Mouse (Mus musculus) yolk sac, embryonic 10.5 days (tissue): ENCODE measurements around the gene Gm20388.

Experiments
- DNase-seq: peaks from one replicate; pipeline ENCODE4 v3.0.0-alpha.2; 2017; ENCODE audit warnings: low spot score

The Gm20388 gene

DNA sequence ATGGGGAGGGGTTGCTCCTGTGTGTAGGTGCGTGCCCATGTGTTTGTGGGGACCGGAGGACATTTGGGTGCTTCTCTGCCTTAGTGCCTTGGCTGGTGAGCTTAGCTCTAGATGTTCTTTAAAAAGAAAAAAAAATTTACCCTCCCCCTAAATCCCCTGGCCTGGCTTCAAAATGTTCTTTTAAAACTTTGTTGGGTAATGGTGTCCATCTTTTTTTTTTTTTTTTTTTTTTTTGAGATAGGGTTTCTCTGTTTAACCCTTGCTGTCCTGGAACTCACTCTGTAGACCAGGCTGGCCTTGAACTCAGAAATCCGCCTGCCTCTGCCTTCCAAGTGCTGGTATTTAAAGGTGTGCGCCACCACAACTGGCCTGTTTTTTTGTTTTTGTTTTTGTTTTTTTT is 4.7 kb downstream of the Gm20388 start:
- DNase-seq = no peak

DNA sequence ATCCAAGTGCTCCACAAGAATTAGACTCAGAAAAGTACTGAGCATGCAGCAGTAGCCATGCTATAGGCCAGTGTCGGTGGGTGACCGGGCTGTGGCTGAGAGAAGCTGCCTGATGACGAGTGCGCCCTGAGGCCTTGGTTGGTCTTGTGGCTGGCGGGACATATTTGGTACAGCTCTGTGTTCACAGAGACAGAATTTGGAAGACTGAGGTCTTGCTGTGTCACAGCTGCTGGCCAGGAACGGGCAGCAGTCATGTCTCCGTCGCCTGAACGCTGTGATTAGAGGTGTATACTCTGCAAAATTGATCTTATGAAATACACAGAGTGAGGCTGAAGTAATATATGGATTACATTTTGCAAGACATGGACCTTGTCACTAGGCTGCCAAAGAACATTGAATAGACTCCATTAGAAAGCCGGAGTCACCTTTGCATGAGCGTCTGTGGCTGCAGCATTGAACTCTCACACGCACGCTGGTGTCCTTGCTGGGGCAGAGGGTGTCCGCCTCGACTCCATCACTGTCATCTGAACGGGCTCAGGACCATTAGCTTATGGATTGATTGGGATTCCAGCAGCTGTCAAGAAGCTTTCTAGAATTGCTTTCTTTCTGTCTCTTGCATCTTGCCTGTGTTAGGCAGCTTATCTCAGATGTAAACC is 5.7 kb downstream of the Gm20388 start:
- no peak for DNase-seq

DNA sequence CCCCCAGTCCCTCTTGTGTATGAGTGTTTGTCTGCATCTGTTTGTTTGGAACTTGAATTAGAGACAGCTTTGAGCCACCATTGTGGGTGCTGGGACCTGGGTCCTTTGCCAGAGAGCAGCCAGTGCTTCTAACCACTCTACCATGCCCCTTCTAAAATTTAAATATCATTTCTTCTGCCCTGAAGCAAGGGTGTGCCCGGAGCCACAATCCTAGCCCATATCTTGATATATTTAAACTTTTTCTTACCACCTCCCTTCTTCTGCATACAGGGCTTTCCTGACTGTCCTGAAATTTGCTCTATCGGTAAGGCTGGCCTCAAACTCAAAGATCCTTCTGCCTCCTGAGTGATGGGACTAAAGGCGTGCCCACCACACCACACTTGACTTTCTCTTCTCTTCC is 6.8 kb downstream of the Gm20388 start:
- DNase-seq = no peak

DNA sequence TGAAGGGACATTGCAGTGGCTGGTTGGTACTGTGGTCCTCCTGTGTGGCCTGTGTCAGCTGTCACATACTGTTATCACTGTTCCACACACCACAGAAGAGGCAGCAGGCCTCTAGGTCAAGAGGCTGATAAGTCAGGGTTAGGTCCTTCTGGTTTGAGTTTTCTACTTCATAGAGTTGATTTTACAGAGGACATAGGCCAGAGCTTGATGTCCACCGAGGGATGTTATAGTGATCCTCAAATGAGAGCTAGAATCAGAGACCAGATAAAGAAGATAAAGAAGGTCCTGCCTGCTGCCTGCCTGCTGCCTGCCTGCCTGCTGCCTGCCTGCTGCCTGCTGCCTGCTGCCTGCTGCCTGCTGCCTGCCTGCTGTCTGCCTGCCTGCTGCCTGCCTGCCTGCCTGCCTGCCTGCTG is 7.5 kb downstream of the Gm20388 start:
- DNase-seq = no peak

DNA sequence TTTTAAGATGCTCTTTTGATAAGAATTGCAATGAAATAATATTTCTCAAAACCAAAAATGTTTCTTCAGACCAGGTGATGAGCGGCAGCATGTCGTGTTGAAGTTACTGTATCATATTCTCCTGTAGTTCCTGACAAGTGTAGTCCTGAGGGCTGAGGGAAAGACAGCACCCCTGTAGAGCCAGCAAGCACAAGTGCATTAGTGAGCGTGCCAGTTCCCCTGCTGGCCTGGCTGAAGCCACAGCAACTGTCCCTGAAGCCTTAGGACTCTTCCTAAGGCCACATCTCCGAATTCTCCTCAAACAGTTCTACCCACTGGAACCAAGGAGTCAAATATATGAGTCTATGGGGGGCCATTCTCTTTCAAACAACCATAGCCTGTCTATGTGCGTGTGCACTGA is 12.6 kb downstream of the Gm20388 start:
- no peak for DNase-seq

DNA sequence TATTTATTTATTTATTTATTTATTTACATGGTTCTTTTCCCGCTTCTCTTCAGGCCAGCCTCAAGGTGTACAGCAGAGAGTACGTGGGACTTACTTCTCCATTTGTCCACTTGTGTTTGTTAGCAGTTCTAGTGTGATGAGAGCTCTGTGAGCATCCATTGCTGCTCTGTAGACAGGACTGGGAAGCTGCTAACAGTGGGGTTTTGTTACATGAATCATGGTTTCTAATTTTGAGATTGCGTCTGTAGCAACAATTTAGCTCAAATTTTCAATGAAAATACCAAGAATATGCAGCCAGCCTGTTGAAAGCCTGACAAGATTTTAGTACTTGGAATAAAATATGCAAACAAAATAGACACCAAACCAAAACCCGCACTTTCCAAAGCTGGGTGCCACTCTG is 14.8 kb downstream of the Gm20388 start:
- no peak for DNase-seq

DNA sequence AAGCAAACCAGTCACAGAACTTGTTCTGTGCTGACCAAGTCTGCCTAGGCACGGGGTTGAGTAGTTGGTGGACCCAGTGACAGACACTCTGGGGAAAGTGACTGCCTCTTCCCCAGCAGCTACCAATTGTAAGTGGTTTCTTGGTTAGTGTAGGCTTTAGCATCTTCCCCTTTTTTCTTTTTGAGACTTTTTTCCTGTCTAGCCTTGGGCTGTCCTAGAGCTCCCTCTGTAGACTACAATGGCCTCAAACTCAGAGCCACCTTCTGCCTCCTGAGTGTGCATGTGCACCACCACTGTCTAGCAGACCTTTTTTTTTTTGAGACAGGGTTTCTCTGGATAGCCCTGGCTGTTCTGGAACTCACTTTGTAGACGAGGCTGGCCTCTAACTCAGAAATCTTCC is 15.8 kb downstream of the Gm20388 start:
- no peak for DNase-seq

DNA sequence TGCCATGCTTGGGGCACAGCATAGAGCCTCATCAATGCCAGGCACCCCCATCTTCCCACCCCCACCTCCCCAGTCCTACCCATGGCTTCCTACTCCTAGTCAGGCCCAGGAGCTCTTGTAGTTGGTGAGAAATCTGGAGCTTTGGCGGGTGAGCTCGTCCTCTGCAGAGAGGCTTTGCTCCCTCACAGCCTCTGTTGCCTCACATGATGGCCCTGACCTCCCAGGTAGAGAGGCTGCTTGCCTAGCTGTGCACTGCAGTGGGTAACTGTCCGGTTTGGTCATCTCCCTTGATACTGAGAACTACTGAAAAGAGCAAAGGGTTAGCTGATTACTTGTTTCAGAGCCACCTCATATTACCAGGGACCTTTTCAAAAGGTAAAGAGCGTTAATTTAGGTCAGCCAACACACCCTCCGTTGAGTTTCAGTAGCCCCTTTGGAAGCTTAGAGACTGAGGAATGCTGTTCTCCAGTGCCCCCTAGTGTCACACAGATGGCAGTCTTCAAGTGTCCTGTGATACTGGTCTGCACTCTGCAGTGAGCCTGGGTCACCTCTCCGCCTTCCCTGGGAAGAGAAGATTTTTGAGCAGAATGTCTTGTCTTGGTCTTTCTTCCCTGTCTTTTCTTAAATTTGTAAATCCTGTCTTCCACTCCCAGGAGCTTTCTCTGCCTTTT is 16.9 kb downstream of the Gm20388 start:
- DNase-seq = peak; percentile 55

DNA sequence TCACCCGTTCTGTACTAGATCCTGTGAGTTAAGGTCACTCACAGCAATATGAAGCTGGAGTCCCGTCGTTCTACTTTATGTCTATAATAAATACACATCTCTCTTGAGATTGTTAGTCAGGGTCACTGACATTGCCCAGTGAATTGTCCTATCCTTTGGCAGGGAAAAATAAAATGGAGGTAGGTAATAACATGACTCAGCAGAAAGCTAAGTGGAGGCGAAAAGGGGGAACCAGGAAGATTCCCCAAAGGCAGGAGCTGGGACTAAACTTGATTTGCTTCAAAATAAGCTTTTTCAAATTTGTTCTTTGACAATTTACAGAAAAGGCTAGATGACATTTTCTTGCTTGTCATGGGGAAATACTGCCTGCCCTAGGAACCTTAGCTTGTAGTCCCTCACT is 20.7 kb downstream of the Gm20388 start:
- no peak for DNase-seq

DNA sequence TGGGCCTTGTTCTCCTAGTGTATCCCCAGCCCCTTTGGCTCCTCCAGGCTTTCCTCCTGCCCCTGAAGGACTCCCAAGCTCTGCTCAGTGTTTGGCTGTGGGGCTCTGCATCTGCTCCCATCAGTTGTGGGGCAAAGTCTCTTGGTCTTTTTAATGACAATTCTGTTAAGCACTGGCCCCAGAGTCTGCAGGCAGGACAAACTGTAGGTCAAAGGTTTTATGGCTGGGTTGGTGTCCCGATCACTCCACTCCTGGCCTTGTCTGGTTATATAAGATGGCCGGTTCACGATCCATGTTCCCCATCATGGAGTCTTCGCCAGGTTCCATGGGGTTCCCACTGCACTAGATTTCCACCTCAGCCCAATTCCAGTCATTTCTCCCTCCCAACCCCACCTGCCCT is 23.0 kb downstream of the Gm20388 start:
- DNase-seq = no peak

DNA sequence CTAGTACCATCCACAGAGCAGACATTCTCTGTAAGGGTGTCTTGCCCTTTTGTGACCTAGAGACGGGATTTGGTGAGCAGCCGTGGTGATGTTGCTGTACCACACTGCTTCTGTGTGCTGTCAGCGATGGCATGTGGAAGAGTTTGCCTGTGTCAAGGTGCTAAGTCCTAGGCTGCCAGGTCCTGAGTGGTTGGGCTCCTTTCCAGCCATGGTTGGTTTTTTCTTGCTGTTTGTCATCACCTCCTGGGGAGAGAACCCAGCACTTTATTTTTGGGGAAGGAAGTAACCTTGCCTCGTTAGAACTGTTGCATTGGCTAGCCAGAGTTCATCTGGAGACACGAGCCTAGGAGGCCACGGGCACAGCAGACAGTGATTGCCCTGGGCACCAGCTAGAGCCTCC is 24.9 kb downstream of the Gm20388 start:
- DNase-seq = no peak

DNA sequence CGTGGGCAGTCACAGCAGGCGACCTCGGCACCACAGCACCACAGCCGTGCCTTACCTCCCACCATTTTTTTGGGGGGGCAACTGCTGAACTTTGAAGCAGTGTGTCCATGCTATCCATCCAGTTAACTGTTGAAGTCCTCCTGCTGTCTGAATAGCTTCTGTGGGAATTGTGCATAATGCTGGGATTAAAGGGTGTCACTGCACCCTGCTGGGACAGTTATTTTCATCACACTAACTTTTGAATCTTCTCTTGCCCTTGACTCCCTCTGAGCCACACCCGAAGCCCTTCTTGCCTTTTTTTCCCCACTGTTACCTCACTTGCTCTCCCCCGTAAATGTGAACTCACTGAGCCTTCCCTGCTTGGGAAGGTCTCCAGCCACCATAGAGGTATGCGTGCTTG is 27.8 kb downstream of the Gm20388 start:
- DNase-seq = no peak

DNA sequence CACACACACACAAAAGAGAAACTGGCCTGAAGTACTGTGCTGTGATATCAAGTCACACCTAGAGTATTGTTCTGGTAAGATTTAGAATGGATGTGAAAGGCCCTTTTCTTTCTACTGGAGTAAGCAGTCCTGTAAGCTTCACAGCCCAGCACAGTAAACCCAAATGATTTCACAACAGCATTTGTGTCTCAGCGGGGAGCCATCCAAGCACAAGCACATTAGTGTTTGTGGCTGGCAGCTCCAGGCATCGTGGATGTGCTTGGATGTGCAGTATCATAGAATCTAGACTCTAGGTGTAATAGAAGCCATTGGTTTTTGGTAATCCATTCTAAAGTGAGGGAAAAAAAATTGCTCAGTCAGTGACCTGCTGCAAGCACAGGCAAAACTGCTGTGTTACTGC is 28.7 kb downstream of the Gm20388 start:
- no peak for DNase-seq

DNA sequence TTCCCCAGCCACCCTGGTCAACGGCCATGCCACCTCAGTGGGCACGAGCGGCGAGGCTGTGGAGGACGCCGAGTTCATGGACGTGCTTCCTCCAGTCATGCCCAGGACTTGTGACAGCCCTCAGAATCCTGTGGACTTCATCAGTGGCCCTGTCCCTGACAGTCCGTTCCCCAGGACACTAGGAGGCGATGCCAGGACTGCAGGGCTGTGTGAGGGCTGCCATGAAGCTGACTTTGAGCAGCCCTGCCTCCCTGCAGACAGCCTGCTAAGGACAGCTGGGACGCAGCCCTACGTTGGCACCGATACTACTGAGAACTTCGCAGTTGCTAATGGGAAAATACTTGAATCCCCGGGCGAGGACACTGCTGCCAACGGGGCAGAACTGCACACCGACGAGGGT is 30.8 kb downstream of the Gm20388 start:
- no peak for DNase-seq

DNA sequence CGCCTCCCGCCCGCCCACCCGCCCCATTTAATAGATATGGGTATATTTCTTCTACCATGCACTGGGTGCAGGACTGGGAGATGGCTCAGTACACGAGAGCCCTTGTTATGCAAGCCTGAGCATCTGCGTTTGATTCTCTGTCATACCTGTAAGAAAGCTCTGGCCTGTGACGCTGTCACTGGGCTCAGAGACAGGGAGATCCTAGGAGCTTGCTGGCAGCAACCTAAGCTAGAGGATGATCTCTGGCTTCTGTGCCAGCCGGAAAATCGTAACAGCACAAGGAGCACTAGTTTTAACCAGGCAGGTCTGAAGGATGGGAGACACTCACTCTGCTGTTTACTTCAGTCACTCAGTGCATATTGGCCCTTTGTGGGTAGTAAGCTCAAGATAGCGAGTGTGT is 33.0 kb downstream of the Gm20388 start:
- DNase-seq = no peak

DNA sequence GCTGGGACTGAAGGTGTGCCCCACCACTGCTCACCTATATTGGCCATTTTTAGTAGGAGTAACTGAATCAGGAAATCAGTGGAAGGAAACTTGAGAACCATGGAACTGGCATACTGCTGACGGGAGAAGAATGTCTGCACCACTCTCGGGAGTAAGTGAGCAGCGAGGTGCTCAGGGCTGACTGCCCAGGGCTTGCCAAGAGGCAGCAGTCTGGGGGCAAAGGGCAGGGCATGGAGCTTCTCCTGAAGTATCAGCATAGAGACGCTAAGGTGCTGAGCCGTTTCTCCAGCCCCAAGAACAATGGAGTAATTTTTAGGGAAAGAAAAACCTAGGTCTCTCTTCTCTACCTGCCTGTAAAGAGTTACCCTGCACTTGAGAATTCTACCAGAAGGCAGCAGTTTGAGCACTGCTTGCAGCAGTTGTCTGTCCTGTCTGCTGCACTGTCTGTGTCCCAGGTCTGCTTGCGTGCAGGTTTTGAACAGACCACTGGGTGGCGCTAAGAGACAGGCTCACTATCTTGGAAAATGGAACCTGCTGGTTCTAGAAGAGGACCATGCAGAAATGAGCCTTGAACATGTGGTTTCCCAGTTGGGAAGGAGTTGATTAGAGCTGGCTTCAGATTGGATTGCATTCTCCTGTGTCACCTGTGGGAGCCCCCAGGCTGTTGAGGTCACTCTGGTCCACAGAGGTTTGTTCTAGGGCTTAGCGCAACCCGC is 33.6 kb downstream of the Gm20388 start:
- peak; percentile 59 for DNase-seq

DNA sequence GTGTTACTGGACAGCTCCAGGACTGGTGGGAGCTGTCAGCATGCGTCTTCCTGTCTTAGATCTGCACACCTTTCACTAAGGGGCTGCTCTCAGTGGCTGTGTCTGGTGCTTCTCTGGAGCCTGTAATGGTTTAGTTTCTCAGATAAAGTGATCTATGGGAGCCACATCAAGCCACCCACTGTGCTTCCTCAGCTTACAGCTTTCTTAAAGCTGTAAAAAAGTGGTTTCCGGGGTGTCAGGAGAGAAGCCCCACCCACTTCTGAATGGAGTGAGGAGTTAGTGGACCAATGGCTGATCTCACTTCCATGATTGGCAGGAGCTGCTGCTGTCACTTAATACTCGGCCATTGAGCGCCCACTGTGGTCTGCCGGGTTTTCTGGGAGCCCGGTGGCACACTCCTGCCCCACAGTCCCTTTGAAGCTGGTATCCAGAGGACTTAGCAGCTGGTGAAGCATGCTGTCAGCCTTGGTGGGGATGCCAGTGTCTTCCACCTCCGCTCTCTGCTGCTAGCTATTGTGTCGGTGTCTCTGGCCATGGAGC is 35.8 kb downstream of the Gm20388 start:
- DNase-seq = no peak

DNA sequence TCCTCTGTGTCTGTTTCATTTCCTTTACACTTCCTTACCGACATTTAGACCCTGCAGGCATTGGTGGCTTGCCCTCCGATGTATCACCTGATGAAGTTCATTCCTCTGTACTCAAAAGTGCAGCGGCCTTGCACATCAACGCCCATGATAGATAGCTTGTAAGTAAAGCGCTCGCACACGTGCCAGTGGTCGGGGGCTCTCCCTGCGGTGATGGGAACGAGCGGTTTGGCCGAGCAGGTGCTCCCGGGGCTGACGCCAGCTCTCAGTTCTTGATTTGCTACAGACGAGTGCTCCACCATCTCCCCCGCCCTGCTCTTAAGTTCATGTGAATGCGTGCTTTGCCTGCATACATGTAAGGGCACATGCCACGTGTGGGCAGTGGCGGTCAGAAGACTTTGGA is 37.0 kb downstream of the Gm20388 start:
- DNase-seq = no peak

DNA sequence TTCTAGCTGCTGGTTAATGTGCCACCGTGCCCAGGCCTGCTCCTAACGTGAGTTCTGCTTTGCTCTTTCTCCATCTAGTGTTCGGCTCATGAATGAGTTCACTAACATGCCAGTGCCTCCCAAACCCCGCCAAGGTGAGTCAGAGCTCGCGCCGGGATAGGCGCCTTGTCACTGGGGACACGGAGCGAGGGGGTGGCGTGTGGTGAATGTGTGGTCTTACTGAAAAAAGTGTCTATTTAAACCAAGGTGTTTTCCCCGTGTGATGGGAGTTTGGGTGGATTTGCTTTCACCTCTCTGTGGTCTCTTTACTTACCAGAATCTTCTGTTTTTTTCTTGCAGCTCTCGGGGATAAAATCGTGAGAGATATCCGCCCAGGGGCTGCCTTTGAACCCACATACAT is 37.7 kb downstream of the Gm20388 start:
- DNase-seq = no peak

DNA sequence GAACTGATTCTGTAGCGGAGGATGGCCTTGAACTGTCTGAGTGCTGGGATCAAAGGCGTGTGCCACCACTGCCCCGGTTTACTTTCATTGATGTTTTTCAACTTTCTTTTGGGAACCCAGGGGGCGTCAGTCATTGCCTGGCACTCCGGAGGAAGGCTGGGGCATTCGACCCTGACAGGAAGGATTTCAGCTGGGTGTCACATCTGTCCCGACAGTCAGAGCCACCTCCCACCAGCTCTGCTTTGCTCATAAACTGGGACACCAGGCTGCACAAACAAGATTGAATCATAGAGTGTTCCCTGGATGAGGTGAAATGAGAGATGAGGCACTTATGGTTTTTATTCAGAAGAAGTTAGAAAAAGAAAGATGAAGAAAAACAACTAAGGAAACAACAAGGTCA is 41.6 kb downstream of the Gm20388 start:
- DNase-seq = no peak

DNA sequence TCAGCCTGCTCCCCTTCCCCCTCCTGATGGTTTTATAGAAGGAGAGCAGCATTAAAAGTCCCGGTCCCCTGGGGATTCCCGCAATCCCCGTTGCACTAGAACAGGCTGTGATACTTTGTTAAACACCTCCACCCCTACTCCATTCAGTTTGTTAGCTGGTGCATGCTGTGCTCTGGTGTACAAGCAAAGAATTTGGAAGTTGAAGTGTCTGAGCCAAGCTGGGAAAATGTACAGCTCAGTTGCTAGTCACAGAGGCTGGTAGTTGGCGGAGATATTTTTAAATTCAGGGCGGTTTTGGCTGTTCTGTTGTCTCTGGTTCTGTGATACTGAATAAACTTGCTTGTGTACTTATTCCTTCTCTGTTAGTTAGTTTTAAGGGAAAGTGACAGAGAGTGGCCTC is 42.1 kb downstream of the Gm20388 start:
- no peak for DNase-seq

DNA sequence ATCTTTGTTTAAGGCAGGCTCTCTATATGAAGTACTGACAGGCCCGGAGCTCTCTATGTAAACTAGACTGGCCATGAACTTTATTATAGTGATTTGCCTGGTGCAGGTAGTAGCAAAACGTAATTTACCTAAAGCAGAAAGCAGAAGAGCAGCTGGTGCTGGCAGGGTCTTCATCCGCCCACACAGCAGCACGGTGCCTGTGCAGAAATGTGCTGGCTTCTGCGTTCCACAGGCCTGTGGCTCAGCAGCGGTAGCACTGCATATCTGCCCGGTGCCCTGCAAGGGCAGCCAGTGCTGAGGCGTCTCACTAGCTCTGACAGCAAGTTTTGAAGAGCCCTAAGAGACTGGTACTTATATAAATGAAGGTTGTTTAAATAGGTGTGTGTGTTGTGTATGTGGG is 44.7 kb downstream of the Gm20388 start:
- no peak for DNase-seq

DNA sequence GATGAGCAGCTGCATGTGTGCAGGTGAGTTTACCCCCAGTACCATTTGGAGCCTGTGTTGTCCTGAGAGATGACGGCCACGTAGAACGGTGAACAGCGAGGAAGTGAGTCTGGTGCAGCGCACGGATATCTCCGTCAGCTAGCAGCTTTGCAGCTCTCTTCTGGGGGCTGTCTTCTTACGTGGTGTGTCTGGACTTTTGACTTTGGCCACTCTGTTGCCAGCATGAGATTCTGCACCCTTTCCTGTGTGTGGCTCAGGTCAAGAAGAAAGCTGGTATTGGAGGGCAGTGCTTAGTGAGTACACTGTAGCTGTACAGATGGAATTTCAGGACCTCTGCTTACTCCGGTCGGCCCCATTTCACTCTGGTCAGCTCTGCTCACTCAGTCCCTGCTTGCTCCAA is 47.4 kb downstream of the Gm20388 start:
- DNase-seq = peak; percentile 16
